Mouse (Mus musculus): ENCODE measurements around the gene Sh3pxd2a. TPM values are rescaled to one million over a fixed set of nuclear protein-coding genes. Genes with fewer than 3 reads are reported as not detected.

Gene Sh3pxd2a
- polyA plus RNA-seq, 1 experiment = 119 TPM

- H3K27ac ChIP-seq (replicated peaks; ENCODE audit: low read depth, low read length) = no peak overlapping the region
- H3K4me1 ChIP-seq (ENCODE audit: control insufficient read depth, insufficient read depth, insufficient read length, low read length) = peaks cover 35% of the 10 kb centered on the region
- no peak overlapping the region for H3K4me3 ChIP-seq (ENCODE audit: insufficient read depth, low read depth, low read length)
Measured at GRCm38 (mm10) chr19:47327896-47328882, 136.0 kb downstream of the Sh3pxd2a start.

- H3K27ac ChIP-seq (replicated peaks; ENCODE audit: low read depth, low read length) = no peak overlapping the region
- peaks cover 37% of the 10 kb centered on the region for H3K4me1 ChIP-seq (ENCODE audit: control insufficient read depth, insufficient read depth, insufficient read length, low read length)
- no peak overlapping the region for H3K4me3 ChIP-seq (ENCODE audit: insufficient read depth, low read depth, low read length)
Measured at GRCm38 (mm10) chr19:47325881-47326280, 138.3 kb downstream of the Sh3pxd2a start.

GRCm38 (mm10) chr19:47323096-47323849, 140.9 kb downstream of the Sh3pxd2a start:
- Histone ChIP-seq H3K4me1 (ENCODE audit: control insufficient read depth, insufficient read depth, insufficient read length, low read length) (peaks cover 42% of the 10 kb centered on the region), H3K27ac (replicated peaks; ENCODE audit: low read depth, low read length) (no peak overlapping the region), H3K4me3 (ENCODE audit: insufficient read depth, low read depth, low read length) (no peak overlapping the region)

GRCm38 (mm10) chr19:47320331-47320668, 143.9 kb downstream of the Sh3pxd2a start:
- peak overlapping the region; percentile 79 for H3K27ac ChIP-seq (replicated peaks; ENCODE audit: low read depth, low read length)
- peak overlapping the region; percentile 55 for H3K4me3 ChIP-seq (ENCODE audit: insufficient read depth, low read depth, low read length)
- peaks cover 44% of the 10 kb centered on the region for H3K4me1 ChIP-seq (ENCODE audit: control insufficient read depth, insufficient read depth, insufficient read length, low read length)

GRCm38 (mm10) chr19:47319521-47320330, 144.5 kb downstream of the Sh3pxd2a start:
- peaks cover 49% of the 10 kb centered on the region for H3K4me1 ChIP-seq (ENCODE audit: control insufficient read depth, insufficient read depth, insufficient read length, low read length)

GRCm38 (mm10) chr19:47319061-47319460, 145.1 kb downstream of the Sh3pxd2a start:
- Histone ChIP-seq H3K27ac (replicated peaks; ENCODE audit: low read depth, low read length) (peak overlapping the region; percentile 82), H3K4me3 (ENCODE audit: insufficient read depth, low read depth, low read length) (peak overlapping the region; percentile 55), H3K4me1 (ENCODE audit: control insufficient read depth, insufficient read depth, insufficient read length, low read length) (peaks cover 49% of the 10 kb centered on the region)

More at GRCm38 (mm10) chr19:47319521-47320330, 144.5 kb downstream of the Sh3pxd2a start:
- Histone ChIP-seq H3K4me3 (ENCODE audit: insufficient read depth, low read depth, low read length) (peak overlapping the region; percentile 55), H3K27ac (replicated peaks; ENCODE audit: low read depth, low read length) (peak overlapping the region; percentile 82)

GRCm38 (mm10) chr19:47317063-47317938, 146.9 kb downstream of the Sh3pxd2a start:
- H3K4me3 ChIP-seq (ENCODE audit: insufficient read depth, low read depth, low read length) = no peak overlapping the region
- peaks cover 48% of the 10 kb centered on the region for H3K4me1 ChIP-seq (ENCODE audit: control insufficient read depth, insufficient read depth, insufficient read length, low read length)
- no peak overlapping the region; the same call in 1 of the 2 replicates for H3K27ac ChIP-seq (replicated peaks; ENCODE audit: low read depth, low read length)

- no peak overlapping the region for H3K27ac ChIP-seq (replicated peaks; ENCODE audit: low read depth, low read length)
- H3K4me1 ChIP-seq (ENCODE audit: control insufficient read depth, insufficient read depth, insufficient read length, low read length) = peaks cover 50% of the 10 kb centered on the region
- no peak overlapping the region for H3K4me3 ChIP-seq (ENCODE audit: insufficient read depth, low read depth, low read length)
Measured at GRCm38 (mm10) chr19:47316288-47317062, 147.7 kb downstream of the Sh3pxd2a start.

- peak overlapping the region; percentile 63; the same call in 1 of the 2 replicates for H3K27ac ChIP-seq (replicated peaks; ENCODE audit: low read depth, low read length)
- H3K4me3 ChIP-seq (ENCODE audit: insufficient read depth, low read depth, low read length) = no peak overlapping the region
- peaks cover 46% of the 10 kb centered on the region for H3K4me1 ChIP-seq (ENCODE audit: control insufficient read depth, insufficient read depth, insufficient read length, low read length)
Measured at GRCm38 (mm10) chr19:47315917-47316265, 148.3 kb downstream of the Sh3pxd2a start.

GRCm38 (mm10) chr19:47315091-47315916, 148.9 kb downstream of the Sh3pxd2a start:
- Histone ChIP-seq H3K4me3 (ENCODE audit: insufficient read depth, low read depth, low read length) (peak overlapping the region; percentile 26), H3K27ac (replicated peaks; ENCODE audit: low read depth, low read length) (peak overlapping the region; percentile 63), H3K4me1 (ENCODE audit: control insufficient read depth, insufficient read depth, insufficient read length, low read length) (peaks cover 42% of the 10 kb centered on the region)

GRCm38 (mm10) chr19:47314076-47314941, 149.9 kb downstream of the Sh3pxd2a start:
- Histone ChIP-seq H3K27ac (replicated peaks; ENCODE audit: low read depth, low read length) (peak overlapping the region; percentile 73), H3K4me3 (ENCODE audit: insufficient read depth, low read depth, low read length) (peak overlapping the region; percentile 73), H3K4me1 (ENCODE audit: control insufficient read depth, insufficient read depth, insufficient read length, low read length) (peaks cover 46% of the 10 kb centered on the region)

Measured in brown adipose tissue, adult 24 weeks (tissue).